29 mouse cellular contexts compared by ENCODE assay signal in genomic region chr12:24715268-24715896, GRCm38 (mm10). TPM values are rescaled to one million over a fixed set of nuclear protein-coding genes. Genes with fewer than 3 reads are reported as not detected.
A peak's percentile ranks its signal among the peaks of the same experiment; 100 is the strongest.
DNase-seq lines count a peak whose midpoint lies in the region; ATAC-seq and TF ChIP-seq lines count a peak whose summit lies in the region.
"Had no signal": no experiment of that assay in that cellular context is flagged by ENCODE, and none has a peak within 500 bp of the region (broad histone marks: within the 10 kb centered on the region; RNA-seq: fewer than 3 reads in every experiment).

No protein-coding gene starts in this region.

- peaks cover 36% of the 10 kb centered on the region for H3K4me1 ChIP-seq in heart, embryonic 12.5 days (replicated peaks)
- no peaks in the 10 kb centered on the region for H3K4me1 ChIP-seq in ES-Bruce4 (ENCODE audit: control insufficient read depth, insufficient read depth, low read length)
- H3K4me1 ChIP-seq in liver, embryonic 11.5 days (replicated peaks; ENCODE audit: control insufficient read depth, insufficient read depth, low read length): peaks cover 34% of the 10 kb centered on the region
- peaks cover 54% of the 10 kb centered on the region for H3K4me1 ChIP-seq in liver, embryonic 16.5 days (ENCODE audit: control insufficient read depth, low read depth, low read length)

- WGBS in heart, embryonic 12.5 days: 69% methylated on average over 2 of the region's 2 CpGs
- WGBS in liver, embryonic 11.5 days: 66% methylated on average over 2 of the region's 2 CpGs
- WGBS in liver, embryonic 16.5 days (ENCODE audit: insufficient replicate concordance): 45% methylated on average over 2 of the region's 2 CpGs

- H3K27me3 ChIP-seq in heart, embryonic 12.5 days (replicated peaks): no peaks in the 10 kb centered on the region
- H3K27me3 ChIP-seq in ES-Bruce4 (ENCODE audit: control insufficient read depth, insufficient read depth, low read length, poor library complexity, severe bottlenecking): no peaks in the 10 kb centered on the region
- no peaks in the 10 kb centered on the region for H3K27me3 ChIP-seq in liver, embryonic 11.5 days (replicated peaks; ENCODE audit: control insufficient read depth, insufficient read depth, low read length)
- H3K27me3 ChIP-seq in liver, embryonic 16.5 days (ENCODE audit: control insufficient read depth, insufficient read depth, low read depth, low read length): no peaks in the 10 kb centered on the region
- H3K27me3 ChIP-seq: embryonic facial prominence, embryonic 15.5 days; hindbrain, embryonic 15.5 days; limb, embryonic 15.5 days had no signal

- no peak for DNase-seq in heart, adult 18-20 months
- no peak for DNase-seq in liver, embryonic 11.5 days (ENCODE audit: low spot score)
- no peak for DNase-seq in frontal cortex, postnatal 10 days (ENCODE audit: low spot score in 2 of 2)
- no peak for DNase-seq in layer of hippocampus, postnatal 25 days (ENCODE audit: extremely low spot score in 1 of 2, low spot score in 1 of 2)
- no peak for DNase-seq in gastrocnemius, adult 18-20 months (ENCODE audit: low spot score)
- DNase-seq: adrenal gland, adult 2 months; cerebellum, adult 2 months; cerebellum, postnatal 14 days; heart, postnatal 14 days; kidney, adult 11 months; kidney, postnatal 14 days; layer of hippocampus, postnatal 36 days; lung, postnatal 4 days; right cerebral cortex, adult 18-20 months; thymus, postnatal 14 days had no signal

- H3K9ac ChIP-seq in heart, embryonic 12.5 days: no peak overlapping the region
- no peak overlapping the region for H3K9ac ChIP-seq in ES-Bruce4 (ENCODE audit: low read depth, poor library complexity, severe bottlenecking)
- no peak overlapping the region for H3K9ac ChIP-seq in liver, embryonic 11.5 days (ENCODE audit: low read depth, low read length)
- peak overlapping the region; percentile 26; the same call in 1 of the 2 replicates for H3K9ac ChIP-seq in liver, embryonic 16.5 days (ENCODE audit: low read depth, low read length)
- H3K9ac ChIP-seq: embryonic facial prominence, embryonic 15.5 days; hindbrain, embryonic 15.5 days; limb, embryonic 15.5 days had no signal

- no peak for TF ChIP-seq CTCF in ES-Bruce4 (IDR thresholded peaks at IDR 0.05; ENCODE audit: low read depth, low read length)

- H3K4me3 ChIP-seq in heart, embryonic 12.5 days: no peak overlapping the region
- no peak overlapping the region for H3K4me3 ChIP-seq in ES-Bruce4 (ENCODE audit: low read depth, low read length)
- H3K4me3 ChIP-seq in liver, embryonic 11.5 days (ENCODE audit: low read depth, low read length): no peak overlapping the region
- H3K4me3 ChIP-seq in liver, embryonic 16.5 days (ENCODE audit: low read depth, low read length): no peak overlapping the region
- H3K4me3 ChIP-seq: embryonic facial prominence, embryonic 10.5 days; embryonic facial prominence, embryonic 15.5 days; hindbrain, embryonic 10.5 days; hindbrain, embryonic 15.5 days; layer of hippocampus, adult 2 months; limb, embryonic 10.5 days; limb, embryonic 15.5 days had no signal

- no peak for TF ChIP-seq EP300 in ES-Bruce4 (IDR thresholded peaks at IDR 0.05; ENCODE audit: insufficient read depth, low read depth, low read length)

- TF ChIP-seq POLR2A in ES-Bruce4 (IDR thresholded peaks at IDR 0.05; ENCODE audit: insufficient read depth, low read length): no peak

- H3K36me3 ChIP-seq in heart, embryonic 12.5 days: peaks cover 36% of the 10 kb centered on the region
- H3K36me3 ChIP-seq in ES-Bruce4 (ENCODE audit: control insufficient read depth, insufficient read depth, low read length, poor library complexity, severe bottlenecking): peaks cover 34% of the 10 kb centered on the region
- peaks cover 23% of the 10 kb centered on the region for H3K36me3 ChIP-seq in liver, embryonic 11.5 days (ENCODE audit: control insufficient read depth, insufficient read depth, low read length)
- H3K36me3 ChIP-seq in liver, embryonic 16.5 days (ENCODE audit: control insufficient read depth, insufficient read depth): peaks cover 43% of the 10 kb centered on the region
- H3K36me3 ChIP-seq: hindbrain, embryonic 15.5 days had no signal

- no peaks in the 10 kb centered on the region for H3K9me3 ChIP-seq in heart, embryonic 12.5 days (replicated peaks)
- H3K9me3 ChIP-seq in ES-Bruce4 (replicated peaks; ENCODE audit: control insufficient read depth, insufficient read depth, low read length, poor library complexity, severe bottlenecking): no peaks in the 10 kb centered on the region
- no peaks in the 10 kb centered on the region for H3K9me3 ChIP-seq in liver, embryonic 11.5 days (ENCODE audit: control insufficient read depth, low read length)
- no peaks in the 10 kb centered on the region for H3K9me3 ChIP-seq in liver, embryonic 16.5 days (replicated peaks; ENCODE audit: control insufficient read depth, low read length)
- H3K9me3 ChIP-seq: embryonic facial prominence, embryonic 10.5 days; embryonic facial prominence, embryonic 15.5 days; hindbrain, embryonic 10.5 days; hindbrain, embryonic 15.5 days; limb, embryonic 10.5 days; limb, embryonic 15.5 days had no signal

- H3K4me2 ChIP-seq in heart, embryonic 12.5 days: no peak overlapping the region
- H3K4me2 ChIP-seq in liver, embryonic 11.5 days: no peak overlapping the region
- peak overlapping the region; percentile 14 for H3K4me2 ChIP-seq in liver, embryonic 16.5 days (ENCODE audit: low read depth, low read length)
- H3K4me2 ChIP-seq: embryonic facial prominence, embryonic 15.5 days; hindbrain, embryonic 15.5 days; limb, embryonic 15.5 days had no signal

- peak; percentile 58; the same call in 1 of the 2 replicates for ATAC-seq in heart, embryonic 12.5 days (ENCODE audit: insufficient number of reproducible peaks, low FRiP score)
- peak; percentile 91 for ATAC-seq in liver, embryonic 11.5 days (replicated peaks; ENCODE audit: low FRiP score)
- ATAC-seq in liver, embryonic 16.5 days (ENCODE audit: low read depth): peak; percentile 88
- ATAC-seq: inflammation-experienced regulatory T-cells, adult 6 months; lung, postnatal 0 days; midbrain, embryonic 16.5 days had no signal

- no peak overlapping the region for H3K27ac ChIP-seq in heart, embryonic 12.5 days (ENCODE audit: poor library complexity, severe bottlenecking)
- 0 out of 2 replicates have a peak overlapping the region, but pooled peaks have one; percentile 15 for H3K27ac ChIP-seq in ES-Bruce4 (ENCODE audit: insufficient read depth, low read length)
- H3K27ac ChIP-seq in liver, embryonic 11.5 days (ENCODE audit: low read depth, low read length): peak overlapping the region; percentile 56
- peak overlapping the region; percentile 74 for H3K27ac ChIP-seq in liver, embryonic 16.5 days (ENCODE audit: low read length)
- H3K27ac ChIP-seq: embryonic facial prominence, embryonic 10.5 days; embryonic facial prominence, embryonic 15.5 days; hindbrain, embryonic 10.5 days; hindbrain, embryonic 15.5 days; layer of hippocampus, adult 2 months; limb, embryonic 10.5 days; limb, embryonic 15.5 days had no signal

RNA-seq across cellular contexts. Expression of gene Rrm2, which starts 7.3 kb away (rescaled TPM):
- 280 and 281 TPM in 2 replicates for polyA plus RNA-seq in heart, embryonic 12.5 days (2016; fragmentation: Nextera tagmentation; extraction: Ambion mirVana)
- 1 to 10 TPM; 2.0 to 3.4 TPM for total RNA-seq in heart, adult 18-20 months (2021)
- polyA plus RNA-seq in ES-Bruce4 (2011; ENCODE audit: insufficient read depth, insufficient read length, low read depth, missing spikeins): 297 and 319 TPM in 2 replicates
- polyA plus RNA-seq in liver, embryonic 11.5 days (2014; fragmentation: Nextera tagmentation; extraction: Ambion mirVana): 422 and 475 TPM in 2 replicates
- 418 and 451 TPM in 2 replicates for polyA plus RNA-seq in liver, embryonic 16.5 days (2015; fragmentation: Nextera tagmentation; extraction: Ambion mirVana)
- 1 to 10 TPM; 2.6 to 3.5 TPM for total RNA-seq in layer of hippocampus, postnatal 25 days (2021)
- under 1 TPM; 0.71 to 0.87 TPM for total RNA-seq in gastrocnemius, adult 18-20 months (2021)

RNA-seq across cellular contexts. Expression of gene Cys1, which starts 33.8 kb away (rescaled TPM):
- polyA plus RNA-seq in heart, embryonic 12.5 days (2016; fragmentation: Nextera tagmentation; extraction: Ambion mirVana): 0.76 and 1.0 TPM in 2 replicates
- 1 to 10 TPM; 3.3 to 3.9 TPM for total RNA-seq in heart, adult 18-20 months (2021)
- polyA plus RNA-seq in ES-Bruce4 (2011; ENCODE audit: insufficient read depth, insufficient read length, low read depth, missing spikeins): not detected in 2 replicates
- polyA plus RNA-seq in liver, embryonic 11.5 days (2014; fragmentation: Nextera tagmentation; extraction: Ambion mirVana): 0.49 and 1.1 TPM in 2 replicates
- polyA plus RNA-seq in liver, embryonic 16.5 days (2015; fragmentation: Nextera tagmentation; extraction: Ambion mirVana): 0.37 and 0.67 TPM in 2 replicates
- total RNA-seq in layer of hippocampus, postnatal 25 days (2021): 10 to 100 TPM; 20.6 to 25.0 TPM
- 1 to 10 TPM; 1.7 to 2.7 TPM for total RNA-seq in gastrocnemius, adult 18-20 months (2021)
- total RNA-seq: neutrophil, adult 5-6 weeks had no signal
- polyA plus RNA-seq: inflammation-experienced regulatory T-cells, adult 6 months had no signal
